Comparison of ENCODE assay signal across 7 mouse cellular contexts in genomic region chr1:127011901-127012300, GRCm38 (mm10).
DNase-seq lines count a peak whose midpoint lies in the region; ATAC-seq and TF ChIP-seq lines count a peak whose summit lies in the region.

No protein-coding gene starts in this region.

- H3K4me3 ChIP-seq in heart, postnatal 0 days (ENCODE audit: low read depth, low read length), result no peak overlapping the region
- no peak overlapping the region for H3K4me3 ChIP-seq in heart, embryonic 10.5 days
- no peak overlapping the region for H3K4me3 ChIP-seq in embryonic facial prominence, embryonic 14.5 days (ENCODE audit: low read depth, low read length)
- no peak overlapping the region for H3K4me3 ChIP-seq in hindbrain, embryonic 16.5 days (ENCODE audit: low read length)

- H3K27me3 ChIP-seq in heart, postnatal 0 days (ENCODE audit: control insufficient read depth, insufficient read depth, low read length), result no peaks in the 10 kb centered on the region
- no peaks in the 10 kb centered on the region for H3K27me3 ChIP-seq in heart, embryonic 10.5 days (ENCODE audit: insufficient read depth, poor library complexity, severe bottlenecking)
- H3K27me3 ChIP-seq in embryonic facial prominence, embryonic 14.5 days (replicated peaks; ENCODE audit: control insufficient read depth, insufficient read depth, low read length), result no peaks in the 10 kb centered on the region
- no peaks in the 10 kb centered on the region for H3K27me3 ChIP-seq in hindbrain, embryonic 16.5 days (replicated peaks; ENCODE audit: control insufficient read depth, insufficient read depth, low read length)

- TF ChIP-seq EP300 in heart, postnatal 0 days (IDR thresholded peaks at IDR 0.05; ENCODE audit: low read depth), result no peak

- no peak overlapping the region for H3K27ac ChIP-seq in heart, postnatal 0 days (ENCODE audit: low read depth)
- H3K27ac ChIP-seq in heart, embryonic 10.5 days, result no peak overlapping the region
- H3K27ac ChIP-seq in embryonic facial prominence, embryonic 14.5 days (replicated peaks; ENCODE audit: low read depth, low read length), result no peak overlapping the region
- no peak overlapping the region for H3K27ac ChIP-seq in hindbrain, embryonic 16.5 days (ENCODE audit: low read depth, low read length)

- 59% methylated on average over 6 of the region's 6 CpGs for WGBS in heart, postnatal 0 days
- WGBS in heart, embryonic 10.5 days, result 54% methylated on average over 6 of the region's 6 CpGs
- 67% methylated on average over 6 of the region's 6 CpGs for WGBS in embryonic facial prominence, embryonic 14.5 days
- WGBS in hindbrain, embryonic 16.5 days, result 69% methylated on average over 6 of the region's 6 CpGs

- DNase-seq in heart, postnatal 0 days (ENCODE audit: low spot score), result peak; percentile 44
- DNase-seq in heart, embryonic 10.5 days (ENCODE audit: low spot score), result no peak
- peak; percentile 45 to 48 for DNase-seq in right cerebral cortex, postnatal 10 days (ENCODE audit: low spot score in 2 of 2)
- no peak for DNase-seq in right cerebral cortex, postnatal 4 days
- DNase-seq in embryonic facial prominence, embryonic 14.5 days (ENCODE audit: low spot score), result peak; percentile 53
- DNase-seq in thymus, postnatal 4 days, result peak; percentile 19

- H3K4me2 ChIP-seq in heart, postnatal 0 days (ENCODE audit: low read depth, low read length), result no peak overlapping the region
- no peak overlapping the region for H3K4me2 ChIP-seq in embryonic facial prominence, embryonic 14.5 days (ENCODE audit: low read depth, low read length)
- no peak overlapping the region for H3K4me2 ChIP-seq in hindbrain, embryonic 16.5 days (ENCODE audit: low read length)

- H3K9me3 ChIP-seq in heart, postnatal 0 days (replicated peaks; ENCODE audit: control insufficient read depth, low read length), result no peaks in the 10 kb centered on the region
- no peaks in the 10 kb centered on the region for H3K9me3 ChIP-seq in heart, embryonic 10.5 days
- no peaks in the 10 kb centered on the region for H3K9me3 ChIP-seq in embryonic facial prominence, embryonic 14.5 days (ENCODE audit: control insufficient read depth, low read length)
- no peaks in the 10 kb centered on the region for H3K9me3 ChIP-seq in hindbrain, embryonic 16.5 days (ENCODE audit: control insufficient read depth, low read length)

- H3K4me1 ChIP-seq in heart, postnatal 0 days (ENCODE audit: control insufficient read depth, insufficient read depth), result no peaks in the 10 kb centered on the region
- no peaks in the 10 kb centered on the region for H3K4me1 ChIP-seq in heart, embryonic 10.5 days
- H3K4me1 ChIP-seq in embryonic facial prominence, embryonic 14.5 days (ENCODE audit: control insufficient read depth, insufficient read depth, low read length), result peaks cover 6% of the 10 kb centered on the region; the same call in 1 of the 2 replicates
- H3K4me1 ChIP-seq in hindbrain, embryonic 16.5 days (ENCODE audit: control insufficient read depth, insufficient read depth, low read depth, low read length), result no peaks in the 10 kb centered on the region; the same call in 1 of the 2 replicates

- ATAC-seq in heart, postnatal 0 days (ENCODE audit: insufficient read depth, low read depth), result no peak
- no peak for ATAC-seq in embryonic facial prominence, embryonic 14.5 days (ENCODE audit: low read depth)
- no peak for ATAC-seq in hindbrain, embryonic 16.5 days

- no peaks in the 10 kb centered on the region for H3K36me3 ChIP-seq in heart, postnatal 0 days (replicated peaks; ENCODE audit: control insufficient read depth, insufficient read depth, low read length)
- H3K36me3 ChIP-seq in heart, embryonic 10.5 days, result no peaks in the 10 kb centered on the region
- no peaks in the 10 kb centered on the region for H3K36me3 ChIP-seq in embryonic facial prominence, embryonic 14.5 days (ENCODE audit: control insufficient read depth, insufficient read depth, low read length)
- H3K36me3 ChIP-seq in hindbrain, embryonic 16.5 days (ENCODE audit: control insufficient read depth, insufficient read depth, low read length), result no peaks in the 10 kb centered on the region

- peak; percentile 71 for TF ChIP-seq CTCF in heart, postnatal 0 days (IDR thresholded peaks at IDR 0.05; ENCODE audit: low read depth)

- no peak overlapping the region for H3K9ac ChIP-seq in heart, postnatal 0 days (replicated peaks; ENCODE audit: low read depth, low read length)
- H3K9ac ChIP-seq in embryonic facial prominence, embryonic 14.5 days (ENCODE audit: low read depth, low read length), result no peak overlapping the region
- H3K9ac ChIP-seq in hindbrain, embryonic 16.5 days (ENCODE audit: low read depth, low read length), result no peak overlapping the region

Comparison
In these comparisons a context has a peak if more than half of its experiments do, and no peak if none do; other contexts are left out.
1. DNase-seq: peak in heart, postnatal 0 days (single experiment), right cerebral cortex, postnatal 10 days (2 of 2), embryonic facial prominence, embryonic 14.5 days (single experiment) and thymus, postnatal 4 days (single experiment); none in heart, embryonic 10.5 days (single experiment) and right cerebral cortex, postnatal 4 days (single experiment).